ENCODE assay signal across 8 mouse cellular contexts in genomic region chr12:44438884-44439283, GRCm38 (mm10).
A peak's percentile ranks its signal among the peaks of the same experiment; 100 is the strongest.
DNase-seq lines count a peak whose midpoint lies in the region; ATAC-seq and TF ChIP-seq lines count a peak whose summit lies in the region.

No protein-coding gene starts in this region.

- H3K27ac ChIP-seq in gastrocnemius, adult 2 months = no peak overlapping the region
- no peak overlapping the region for H3K27ac ChIP-seq in forebrain, embryonic 12.5 days

- H3K27me3 ChIP-seq in forebrain, embryonic 12.5 days = peaks cover 9% of the 10 kb centered on the region; the same call in 1 of the 2 replicates

- peaks cover 42% of the 10 kb centered on the region for H3K4me1 ChIP-seq in forebrain, embryonic 12.5 days

- WGBS in forebrain, embryonic 12.5 days = 2% methylated on average over 8 of the region's 8 CpGs

- no peaks in the 10 kb centered on the region; the same call in 1 of the 2 replicates for H3K36me3 ChIP-seq in forebrain, embryonic 12.5 days (replicated peaks)

- H3K9ac ChIP-seq in forebrain, embryonic 12.5 days = peak overlapping the region; percentile 30; the same call in 1 of the 2 replicates

- H3K4me3 ChIP-seq in gastrocnemius, adult 2 months = peak overlapping the region; percentile 44
- peak overlapping the region; percentile 19; the same call in 1 of the 2 replicates for H3K4me3 ChIP-seq in forebrain, embryonic 12.5 days (replicated peaks)

- no peaks in the 10 kb centered on the region for H3K9me3 ChIP-seq in forebrain, embryonic 12.5 days

- H3K4me2 ChIP-seq in forebrain, embryonic 12.5 days = peak overlapping the region; percentile 50

- intact Hi-C loops in gastrocnemius, adult 2 months (cut with DNase I) = no loop called here

- TF ChIP-seq CTCF in gastrocnemius, adult 2 months (IDR thresholded peaks at IDR 0.05) = no peak

- no peak for DNase-seq in gastrocnemius, adult 2 months
- DNase-seq in gastrocnemius, postnatal 4 days (ENCODE audit: low spot score in 2 of 2) = no peak
- DNase-seq in right cerebral cortex, adult 18-20 months = no peak
- DNase-seq in thymus, postnatal 14 days = no peak
- no peak for DNase-seq in yolk sac, embryonic 10.5 days (ENCODE audit: low spot score)

- peak; percentile 70; the same call in 1 of the 2 replicates for ATAC-seq in cerebellum, adult (ENCODE audit: insufficient number of reproducible peaks, low FRiP score, low TSS enrichment)
- ATAC-seq in forebrain, embryonic 12.5 days (ENCODE audit: low FRiP score) = peak; percentile 57; the same call in 1 of the 2 replicates
- ATAC-seq in megakaryocyte, adult 5-6 weeks (ENCODE audit: poor library complexity, severe bottlenecking) = 0 out of 2 replicates have a peak, but pooled peaks have one; percentile 38
